Mouse (Mus musculus): Measurements from ENCODE around the gene Slc15a1. TPM values are rescaled to one million over a fixed set of nuclear protein-coding genes. Genes with fewer than 3 reads are reported as not detected.

The Slc15a1 gene
- total RNA-seq (2018; cell fraction: chromatin; rRNA removed) = not detected
- total RNA-seq (2018; cell fraction: cytosol; rRNA removed) = not detected
- total RNA-seq (2018; cell fraction: nucleus; rRNA removed) = not detected
- not detected in 3 replicates for polyA plus RNA-seq (2018)

GRCm38 (mm10) chr14:121504781-121505484 is at the start of gene Slc15a1:
Slc15a1 (minus strand) TSS chr14:121505252.
- Histone ChIP-seq H3K36me3 (ENCODE audit: inconsistent target) (no peaks in the 10 kb centered on the region), H3K4me3 (ENCODE audit: inconsistent target) (no peak within 1 kb of the TSS), H3K27ac (no peak within 1 kb of the TSS), H3K79me2 (ENCODE audit: inconsistent target) (no peaks in the 10 kb centered on the region)
- WGBS (ENCODE audit: missing documents) = 20% methylated on average over 33 of the region's 33 CpGs

GRCm38 (mm10) chr14:121553785-121554184 is 48.7 kb upstream of the Slc15a1 start:
- Histone ChIP-seq H3K4me3 (ENCODE audit: inconsistent target) (no peak overlapping the region), H3K27ac (no peak overlapping the region), H3K36me3 (ENCODE audit: inconsistent target) (no peaks in the 10 kb centered on the region), H3K79me2 (ENCODE audit: inconsistent target) (no peaks in the 10 kb centered on the region)

GRCm38 (mm10) chr14:121552586-121552985 is 47.5 kb upstream of the Slc15a1 start:
- H3K36me3 ChIP-seq (ENCODE audit: inconsistent target) = no peaks in the 10 kb centered on the region
- no peaks in the 10 kb centered on the region for H3K79me2 ChIP-seq (ENCODE audit: inconsistent target)
- H3K4me3 ChIP-seq (ENCODE audit: inconsistent target) = no peak overlapping the region
- no peak overlapping the region for H3K27ac ChIP-seq
- 86% methylated on average over 4 of the region's 5 CpGs for WGBS (ENCODE audit: missing documents)

GRCm38 (mm10) chr14:121549834-121550233 is 44.8 kb upstream of the Slc15a1 start:
- no peak overlapping the region for H3K4me3 ChIP-seq (ENCODE audit: inconsistent target)
- H3K79me2 ChIP-seq (ENCODE audit: inconsistent target) = no peaks in the 10 kb centered on the region
- no peaks in the 10 kb centered on the region for H3K36me3 ChIP-seq (ENCODE audit: inconsistent target)
- no peak overlapping the region for H3K27ac ChIP-seq
- 75% methylated on average over 6 of the region's 6 CpGs for WGBS (ENCODE audit: missing documents)

DNA sequence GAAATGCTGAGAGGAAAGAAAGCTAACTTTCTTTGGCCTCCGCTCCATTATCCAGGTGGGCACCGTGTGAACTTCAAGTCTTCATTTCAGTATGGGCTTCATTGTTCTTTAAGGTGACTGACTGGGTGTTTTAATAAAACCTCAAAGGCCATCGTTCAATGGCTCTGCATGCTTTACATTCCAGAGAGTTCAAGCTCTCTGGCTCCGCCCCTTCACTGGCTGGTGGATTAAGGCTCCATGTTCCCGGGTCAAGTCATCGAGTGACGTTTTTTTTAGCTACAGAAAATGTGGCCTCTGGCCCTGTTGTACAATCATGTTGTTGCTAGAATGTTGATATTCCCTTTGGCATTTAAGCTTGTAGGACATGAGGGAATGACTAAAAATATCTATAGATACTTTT is 42.7 kb upstream of the Slc15a1 start:
- H3K4me3 ChIP-seq (ENCODE audit: inconsistent target) = no peak overlapping the region
- no peaks in the 10 kb centered on the region for H3K36me3 ChIP-seq (ENCODE audit: inconsistent target)
- 90% methylated on average over 7 of the region's 7 CpGs for WGBS (ENCODE audit: missing documents)
- no peak overlapping the region for H3K27ac ChIP-seq
- no peaks in the 10 kb centered on the region for H3K79me2 ChIP-seq (ENCODE audit: inconsistent target)

DNA sequence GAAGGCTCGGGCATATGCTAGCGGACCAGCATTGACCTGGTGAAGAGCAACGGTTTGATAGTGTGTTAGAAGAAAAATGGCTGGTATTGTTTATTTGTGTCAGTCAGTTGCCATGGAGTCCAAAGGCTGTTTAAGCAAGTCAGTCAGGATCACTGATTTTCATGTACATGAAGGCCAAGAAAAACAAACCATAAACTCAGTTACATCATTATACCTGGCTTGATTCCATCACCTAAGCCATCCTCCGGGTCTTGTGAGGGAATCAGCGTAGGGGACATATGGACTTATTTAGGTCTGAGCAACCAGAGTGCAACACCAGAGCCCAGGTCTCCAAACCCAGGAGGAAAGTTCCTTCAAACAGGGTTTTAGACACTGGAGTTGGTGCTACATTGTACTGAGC is 41.6 kb upstream of the Slc15a1 start:
- 93% methylated on average over 5 of the region's 5 CpGs for WGBS (ENCODE audit: missing documents)
- Histone ChIP-seq H3K79me2 (ENCODE audit: inconsistent target) (no peaks in the 10 kb centered on the region), H3K4me3 (ENCODE audit: inconsistent target) (no peak overlapping the region), H3K36me3 (ENCODE audit: inconsistent target) (no peaks in the 10 kb centered on the region), H3K27ac (no peak overlapping the region)

GRCm38 (mm10) chr14:121545551-121546331 is 40.7 kb upstream of the Slc15a1 start:
- H3K36me3 ChIP-seq (ENCODE audit: inconsistent target) = no peaks in the 10 kb centered on the region
- WGBS (ENCODE audit: missing documents) = 68% methylated on average over 10 of the region's 14 CpGs
- no peaks in the 10 kb centered on the region for H3K79me2 ChIP-seq (ENCODE audit: inconsistent target)
- H3K27ac ChIP-seq = no peak overlapping the region
- H3K4me3 ChIP-seq (ENCODE audit: inconsistent target) = no peak overlapping the region

- Histone ChIP-seq H3K79me2 (ENCODE audit: inconsistent target) (no peaks in the 10 kb centered on the region), H3K4me3 (ENCODE audit: inconsistent target) (no peak overlapping the region), H3K27ac (no peak overlapping the region), H3K36me3 (ENCODE audit: inconsistent target) (no peaks in the 10 kb centered on the region)
- WGBS (ENCODE audit: missing documents) = 95% methylated on average over 7 of the region's 7 CpGs
Observed at GRCm38 (mm10) chr14:121541262-121541661, 36.2 kb upstream of the Slc15a1 start.

- H3K79me2 ChIP-seq (ENCODE audit: inconsistent target) = no peaks in the 10 kb centered on the region
- H3K4me3 ChIP-seq (ENCODE audit: inconsistent target) = no peak overlapping the region
- H3K36me3 ChIP-seq (ENCODE audit: inconsistent target) = no peaks in the 10 kb centered on the region
- WGBS (ENCODE audit: missing documents) = 89% methylated on average over 3 of the region's 3 CpGs
- H3K27ac ChIP-seq = no peak overlapping the region
Observed at GRCm38 (mm10) chr14:121534501-121534900, 29.4 kb upstream of the Slc15a1 start.

DNA sequence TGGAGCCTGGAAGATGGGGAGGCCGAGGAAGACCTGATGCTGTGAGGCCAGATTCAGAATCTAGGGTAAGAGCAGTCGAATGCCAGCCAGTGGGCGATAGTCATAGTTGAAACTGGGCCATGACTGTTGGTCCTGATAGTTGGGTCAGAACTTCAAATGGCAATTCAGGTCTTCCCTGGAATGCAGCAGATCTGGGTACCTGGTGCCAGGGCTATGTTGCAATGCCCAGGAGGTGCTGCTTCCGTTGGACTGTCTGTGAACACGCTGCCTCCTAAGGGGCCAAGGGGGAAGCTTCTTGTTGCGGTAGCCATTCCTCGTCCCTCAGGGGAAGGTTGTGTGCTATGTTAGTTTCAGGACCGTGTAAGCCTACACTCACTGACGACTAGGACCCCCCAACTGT is 25.8 kb upstream of the Slc15a1 start:
- Histone ChIP-seq H3K4me3 (ENCODE audit: inconsistent target) (no peak overlapping the region), H3K27ac (no peak overlapping the region), H3K79me2 (ENCODE audit: inconsistent target) (no peaks in the 10 kb centered on the region), H3K36me3 (ENCODE audit: inconsistent target) (no peaks in the 10 kb centered on the region)
- WGBS (ENCODE audit: missing documents) = 91% methylated on average over 9 of the region's 9 CpGs

- H3K79me2 ChIP-seq (ENCODE audit: inconsistent target) = no peaks in the 10 kb centered on the region
- no peak overlapping the region for H3K27ac ChIP-seq
- H3K36me3 ChIP-seq (ENCODE audit: inconsistent target) = no peaks in the 10 kb centered on the region
- no peak overlapping the region for H3K4me3 ChIP-seq (ENCODE audit: inconsistent target)
- WGBS (ENCODE audit: missing documents) = 90% methylated on average over 3 of the region's 3 CpGs
Observed at GRCm38 (mm10) chr14:121527883-121528282, 22.8 kb upstream of the Slc15a1 start.

DNA sequence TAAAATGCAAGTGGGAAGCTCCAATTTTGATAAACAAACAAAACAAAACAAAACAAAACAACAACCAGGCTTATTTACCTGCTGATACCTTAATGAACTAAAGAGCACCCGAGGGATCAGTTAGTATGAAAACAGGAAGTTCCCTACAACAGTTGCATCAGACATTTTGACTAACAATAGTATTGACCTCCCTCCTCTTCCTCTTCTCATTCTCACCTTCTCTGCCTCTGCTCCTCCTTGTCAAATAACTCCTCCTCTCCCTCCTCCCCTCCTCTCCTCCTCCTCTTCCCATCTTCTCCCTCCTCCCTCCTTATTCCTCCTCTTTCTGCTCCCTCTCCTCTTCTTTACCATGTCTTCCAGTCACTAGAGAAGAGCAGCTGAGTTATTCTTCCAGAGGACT is 22.1 kb upstream of the Slc15a1 start:
- Histone ChIP-seq H3K27ac (no peak overlapping the region), H3K36me3 (ENCODE audit: inconsistent target) (no peaks in the 10 kb centered on the region)
- WGBS (ENCODE audit: missing documents) = 0% methylated on average over 1 of the region's 1 CpGs

GRCm38 (mm10) chr14:121521709-121522108 is 16.7 kb upstream of the Slc15a1 start:
- Histone ChIP-seq H3K27ac (no peak overlapping the region), H3K4me3 (ENCODE audit: inconsistent target) (no peak overlapping the region), H3K36me3 (ENCODE audit: inconsistent target) (no peaks in the 10 kb centered on the region), H3K79me2 (ENCODE audit: inconsistent target) (no peaks in the 10 kb centered on the region)
- 22% methylated on average over 4 of the region's 4 CpGs for WGBS (ENCODE audit: missing documents)

More for the DNA sequence above, 22.1 kb upstream of the Slc15a1 start:
- Histone ChIP-seq H3K79me2 (ENCODE audit: inconsistent target) (no peaks in the 10 kb centered on the region), H3K4me3 (ENCODE audit: inconsistent target) (no peak overlapping the region)

GRCm38 (mm10) chr14:121516881-121517280 is 11.8 kb upstream of the Slc15a1 start:
- Histone ChIP-seq H3K4me3 (ENCODE audit: inconsistent target) (no peak overlapping the region), H3K36me3 (ENCODE audit: inconsistent target) (no peaks in the 10 kb centered on the region), H3K27ac (no peak overlapping the region), H3K79me2 (ENCODE audit: inconsistent target) (no peaks in the 10 kb centered on the region)
- WGBS (ENCODE audit: missing documents) = 30% methylated on average over 5 of the region's 5 CpGs

DNA sequence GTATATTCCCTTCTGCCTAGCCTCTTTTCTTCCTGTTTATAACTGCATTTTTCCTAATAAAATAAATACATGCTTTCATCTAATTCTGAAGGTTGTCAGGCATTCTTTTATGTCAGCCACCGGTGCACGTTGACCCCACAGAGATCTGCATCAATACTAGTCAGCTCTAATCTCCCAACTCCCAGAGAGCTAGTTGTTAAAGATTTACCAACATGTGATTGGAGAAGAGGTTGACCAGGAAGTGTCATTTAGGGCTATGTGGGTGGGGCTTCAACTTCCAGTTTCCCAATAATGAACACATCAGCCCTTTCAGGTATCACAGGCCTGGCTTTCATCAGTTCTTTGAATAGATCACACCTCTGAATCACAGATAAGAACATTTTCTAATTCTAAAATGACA is 3.9 kb upstream of the Slc15a1 start:
- Histone ChIP-seq H3K27ac (no peak overlapping the region), H3K4me3 (ENCODE audit: inconsistent target) (no peak overlapping the region), H3K79me2 (ENCODE audit: inconsistent target) (no peaks in the 10 kb centered on the region), H3K36me3 (ENCODE audit: inconsistent target) (no peaks in the 10 kb centered on the region)
- 96% methylated on average over 2 of the region's 2 CpGs for WGBS (ENCODE audit: missing documents)
